Mouse (Mus musculus) layer of hippocampus, postnatal 36 days (tissue): Measurements from ENCODE around the gene Gjd3. TPM values are rescaled to one million over a fixed set of nuclear protein-coding genes. Genes with fewer than 3 reads are reported as not detected.

Experiments
- total RNA-seq, 2 experiments: library from RNA; stranded (reverse); gene quantifications; 2 replicates each; pipeline ENCODE4 v1.2.3; 2021

The Gjd3 gene
- total RNA-seq, 2 experiments from 2014 or later, result 0.96 to 1.1 TPM

Other genes starting within 250 kb of the Gjd3 start
- 100 to 1,000 TPM; 956 to 985 TPM for gene Thra, start 242.4 kb downstream of the Gjd3 start, total RNA-seq
- 10 to 100 TPM; 59.1 to 78.4 TPM for gene Nr1d1, start 207.7 kb downstream of the Gjd3 start, total RNA-seq
- 100 to 1,000 TPM; 185 to 187 TPM for gene Msl1, start 187.5 kb downstream of the Gjd3 start, total RNA-seq
- 10 to 100 TPM; 52.2 to 61.2 TPM for gene Casc3, start 178.1 kb downstream of the Gjd3 start, total RNA-seq
- gene Rapgefl1, start 146.2 kb downstream of the Gjd3 start, total RNA-seq, result 100 to 1,000 TPM; 204 to 218 TPM
- gene Wipf2, start 119.4 kb downstream of the Gjd3 start, total RNA-seq, result 10 to 100 TPM; 67.3 to 72.9 TPM
- gene Cdc6, start 75.2 kb downstream of the Gjd3 start, total RNA-seq, result under 1 TPM; 0.50 to 0.88 TPM
- gene Rara, start 55.2 kb downstream of the Gjd3 start, total RNA-seq, result 10 to 100 TPM; 18.5 to 18.7 TPM
- gene Top2a, start 41.2 kb upstream of the Gjd3 start, total RNA-seq, result 1 to 10 TPM; 2.7 to 3.3 TPM
- 10 to 100 TPM; 71.4 to 72.1 TPM for gene Igfbp4, start 58.2 kb upstream of the Gjd3 start, total RNA-seq
- not detected for gene Tns4, start 106.3 kb upstream of the Gjd3 start, total RNA-seq
- gene Ccr7, start 172.1 kb upstream of the Gjd3 start, total RNA-seq, result not detected
- gene Smarce1, start 248.0 kb upstream of the Gjd3 start, total RNA-seq, result 10 to 100 TPM; 56.6 to 60.4 TPM